Mouse (Mus musculus) megakaryocyte, adult 5-6 weeks (primary cell): Measurements from ENCODE around the gene Oas1c. TPM values are rescaled to one million over a fixed set of nuclear protein-coding genes. Genes with fewer than 3 reads are reported as not detected.
A peak's percentile ranks its signal among the peaks of the same experiment; 100 is the strongest.

ENCODE experiments used
- ATAC-seq: 2 replicates; pipeline ENCODE4 v1.8.0; 2016; ENCODE audit warnings: mild to moderate bottlenecking, inconsistent platforms; ENCODE audit not compliant: poor library complexity, severe bottlenecking
- total RNA-seq, 2 experiments: library from RNA; stranded (forward) in 1 of 2; stranded (reverse) in 1 of 2; fragments of 153-499, 151-499 nt in 1 of 2; fragments of 221-1000, 200-1000 nt in 1 of 2; gene quantifications; 2 replicates each; pipeline versions ENCODE4 v1.2.3 to v1.2.4; 2015 to 2017

Oas1c gene
- total RNA-seq, 2 experiments from 2014 or later, result 0.44 to 2.2 TPM

DNA sequence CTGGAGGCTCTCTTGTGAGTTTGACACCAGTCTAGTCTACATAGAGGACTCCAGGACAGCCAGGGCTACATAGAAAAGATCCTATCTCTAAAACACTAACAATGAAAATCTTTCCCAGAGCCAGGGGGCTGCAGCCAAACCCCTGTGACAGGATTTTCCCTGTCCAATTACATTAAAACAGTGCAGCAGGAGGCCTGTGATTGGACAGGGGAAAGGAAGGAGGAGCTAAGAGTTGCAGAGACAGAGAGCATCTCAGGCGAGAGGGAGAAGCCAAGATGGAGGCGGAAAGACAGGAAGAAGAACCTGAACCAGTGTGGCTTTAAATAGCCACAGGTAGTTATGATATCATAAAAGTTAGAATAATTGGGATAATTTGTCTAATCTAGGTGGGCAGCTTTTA is 29.9 kb downstream of the Oas1c start:
- no peak for ATAC-seq

DNA sequence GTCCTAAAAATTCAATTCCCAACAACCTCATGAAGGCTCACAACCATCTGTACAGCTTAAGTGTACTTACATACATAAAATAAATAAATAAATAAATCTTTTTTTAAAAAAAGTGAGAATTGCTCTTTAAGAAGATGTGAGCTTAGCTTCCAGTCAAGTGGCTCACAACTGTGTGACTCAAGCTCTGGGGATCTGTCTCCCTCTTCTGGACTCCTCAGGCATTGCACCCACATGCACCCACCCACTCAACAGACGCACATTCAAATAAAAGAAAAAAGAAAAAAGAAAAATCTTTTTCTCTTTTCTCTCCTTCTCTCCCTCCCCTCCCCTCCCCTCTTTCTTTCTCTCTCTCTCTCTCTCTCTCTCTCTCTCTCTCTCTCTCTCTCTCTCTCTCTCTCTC is 30.7 kb downstream of the Oas1c start:
- no peak for ATAC-seq

DNA sequence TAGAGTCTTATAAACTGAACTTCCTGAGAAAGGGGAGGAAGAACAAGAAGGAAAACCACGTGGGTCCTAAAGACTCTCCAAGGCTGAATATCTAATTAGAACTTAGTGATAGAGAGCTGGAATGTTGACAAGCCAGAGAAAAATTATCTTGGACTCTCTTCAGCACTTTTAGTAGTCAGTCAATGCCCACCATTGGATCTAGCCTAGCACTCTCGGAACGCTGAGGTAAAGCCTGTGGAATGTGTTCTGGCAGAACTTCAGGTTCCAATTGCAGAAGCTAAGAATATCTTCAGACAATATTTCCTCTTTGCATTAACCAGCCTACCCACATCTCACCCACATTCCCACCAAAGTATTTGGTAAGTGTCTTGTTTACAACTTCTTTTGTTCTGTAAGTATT is 32.4 kb downstream of the Oas1c start:
- no peak for ATAC-seq

DNA sequence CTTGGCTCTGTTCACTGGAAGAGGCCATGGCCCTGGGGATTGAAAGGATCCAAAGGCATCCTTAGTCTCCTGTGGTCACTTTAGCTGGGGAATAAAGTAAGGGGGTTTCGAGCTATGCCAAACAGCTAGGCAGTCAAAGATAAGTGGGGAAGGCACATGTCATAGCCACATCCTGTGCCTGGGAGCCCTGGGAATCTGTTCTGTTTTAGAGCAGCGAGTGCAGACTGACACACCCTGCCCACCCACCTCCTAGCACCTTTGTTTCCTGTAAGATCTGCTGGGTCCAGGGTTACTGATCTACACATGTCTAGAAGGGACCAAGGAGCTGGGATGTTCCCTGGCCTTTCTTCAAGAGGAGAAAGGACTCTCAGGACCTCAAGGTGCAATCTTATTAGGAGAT is 33.4 kb downstream of the Oas1c start:
- no peak for ATAC-seq

DNA sequence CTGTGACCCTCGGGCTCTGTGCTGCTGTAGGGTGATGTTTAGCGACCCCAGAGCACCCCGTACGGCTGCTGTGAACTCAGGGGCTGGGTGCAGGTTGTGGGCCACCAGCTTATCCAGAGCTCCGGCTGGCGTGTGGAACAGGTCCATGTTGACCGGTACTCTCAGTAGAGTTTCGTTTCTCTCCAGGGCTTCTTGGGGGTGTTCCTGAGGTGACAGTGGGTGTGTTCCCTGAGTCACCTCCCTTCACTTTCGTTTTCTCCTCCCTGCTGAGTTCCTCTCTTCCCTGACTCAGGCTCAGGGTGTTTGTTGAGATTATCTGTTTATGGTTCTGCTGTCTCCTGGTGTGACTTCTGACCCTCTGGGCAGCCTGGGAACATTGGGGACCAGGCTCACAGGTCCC is 34.8 kb downstream of the Oas1c start, which contains the start of gene Oas3:
Oas3 (minus strand) TSS at position 184 of the 400 bp plus-strand sequence.
- ATAC-seq, result peak; percentile 74

DNA sequence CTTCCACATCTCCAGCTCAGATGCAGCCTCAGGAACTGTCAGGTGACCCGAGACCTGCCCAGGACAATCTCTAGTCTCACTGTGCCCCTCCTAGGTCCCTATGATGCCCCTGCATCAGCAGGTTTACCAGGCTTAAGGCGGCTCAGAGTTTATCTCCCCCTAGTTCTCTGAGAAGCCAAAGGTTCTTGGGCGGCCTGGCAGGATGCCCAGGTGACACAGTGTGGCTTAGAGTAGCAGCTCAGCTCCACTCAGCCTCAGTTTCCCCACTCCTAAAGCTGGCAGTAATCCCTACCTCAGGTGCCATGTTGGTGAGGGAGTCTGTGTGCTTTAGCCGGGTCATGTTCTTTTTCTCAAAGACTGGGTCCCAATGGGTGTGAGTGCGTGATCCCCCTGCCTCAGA is 35.5 kb downstream of the Oas1c start:
- ATAC-seq, result no peak

DNA sequence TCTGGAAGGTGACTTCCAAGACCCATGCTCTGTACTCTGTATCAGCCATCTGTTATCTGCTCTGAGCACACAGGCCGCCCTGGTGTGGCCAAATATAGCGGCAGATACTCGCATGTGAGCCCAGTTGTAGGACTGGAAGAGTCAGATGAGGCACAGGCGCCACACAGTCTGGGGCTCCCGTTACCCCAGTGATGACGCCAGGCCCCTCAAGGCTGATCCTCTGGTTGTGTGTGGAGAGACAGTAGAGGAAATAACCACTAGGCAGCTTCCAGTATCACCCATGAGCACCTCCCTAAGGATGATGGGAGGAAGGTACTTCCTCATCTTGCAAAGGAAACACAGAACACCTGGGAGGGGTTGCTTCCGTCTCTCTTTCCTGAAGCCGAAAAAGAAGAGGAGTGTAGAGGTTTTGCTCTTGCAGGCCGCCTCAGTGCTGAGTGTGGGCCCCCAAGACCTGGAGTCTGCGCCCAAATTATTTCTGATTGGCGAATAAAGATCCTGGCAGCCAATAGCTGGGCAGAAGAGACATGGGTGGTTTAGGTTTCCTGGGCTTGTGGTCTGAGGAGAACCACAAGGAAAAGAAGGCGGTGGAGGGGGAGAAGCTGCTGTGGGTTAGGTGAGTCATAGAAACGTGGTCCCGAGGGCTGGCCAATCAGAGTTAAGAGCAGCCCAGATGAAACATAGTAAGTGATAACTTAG is 36.9 kb downstream of the Oas1c start:
- ATAC-seq, result peak; percentile 67

DNA sequence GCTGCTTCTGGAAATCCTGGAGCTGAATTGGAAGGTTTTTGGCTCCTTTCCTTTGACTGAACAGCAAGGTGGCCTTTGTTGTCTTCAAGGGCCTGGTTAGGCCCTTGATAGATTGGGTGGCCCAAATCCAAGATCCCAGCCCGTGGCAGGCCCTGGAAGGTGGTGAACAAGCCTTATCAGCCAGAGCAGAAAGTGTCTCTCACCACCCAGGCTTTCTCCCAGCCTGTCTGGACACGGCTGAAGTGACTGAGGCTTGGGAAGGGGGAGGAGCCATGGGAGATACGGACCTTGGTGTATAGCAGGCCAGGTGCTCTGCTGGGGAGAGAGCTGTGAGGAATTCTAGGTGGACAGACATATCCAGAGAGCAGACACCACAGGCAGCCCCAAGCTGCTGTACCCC is 42.9 kb downstream of the Oas1c start:
- ATAC-seq, result peak; percentile 40

DNA sequence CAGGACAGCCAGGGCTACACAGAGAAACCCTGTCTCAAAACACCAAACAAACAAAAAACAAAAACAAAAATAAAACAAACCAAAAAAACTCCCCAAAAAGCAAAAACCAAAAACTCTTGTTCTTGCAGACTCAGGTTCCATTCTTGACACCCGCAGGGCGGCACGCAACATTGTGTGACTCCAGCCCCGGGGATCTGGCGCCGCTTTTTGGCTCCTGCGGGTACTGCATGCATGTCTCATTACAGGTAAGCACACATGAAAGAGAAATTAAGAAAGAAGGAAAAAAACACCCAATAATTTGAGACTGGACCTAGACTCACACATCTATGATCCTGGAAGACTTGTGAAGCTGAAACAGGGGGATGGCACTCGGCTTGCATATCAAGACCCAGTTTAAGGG is 47.3 kb downstream of the Oas1c start:
- ATAC-seq, result no peak

DNA sequence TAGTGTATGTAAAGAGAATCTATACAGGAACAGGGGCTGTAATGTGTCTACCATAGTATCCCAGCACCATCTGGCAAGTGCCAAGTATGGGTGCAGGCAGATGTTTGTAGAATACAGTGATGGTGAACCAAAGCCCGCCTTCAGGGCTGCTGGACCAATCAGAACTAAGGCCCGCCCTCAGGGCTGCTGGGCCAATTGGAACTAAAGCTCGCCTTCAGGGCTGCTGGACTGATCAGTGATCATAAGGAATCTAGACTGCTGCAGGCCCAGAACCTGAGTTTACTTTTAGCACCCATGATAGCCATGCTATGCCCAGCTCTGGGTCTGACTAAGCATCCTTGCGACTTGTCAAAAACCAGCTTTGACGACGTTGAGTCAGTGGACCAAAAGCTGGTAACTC is 50.4 kb downstream of the Oas1c start:
- ATAC-seq, result no peak

DNA sequence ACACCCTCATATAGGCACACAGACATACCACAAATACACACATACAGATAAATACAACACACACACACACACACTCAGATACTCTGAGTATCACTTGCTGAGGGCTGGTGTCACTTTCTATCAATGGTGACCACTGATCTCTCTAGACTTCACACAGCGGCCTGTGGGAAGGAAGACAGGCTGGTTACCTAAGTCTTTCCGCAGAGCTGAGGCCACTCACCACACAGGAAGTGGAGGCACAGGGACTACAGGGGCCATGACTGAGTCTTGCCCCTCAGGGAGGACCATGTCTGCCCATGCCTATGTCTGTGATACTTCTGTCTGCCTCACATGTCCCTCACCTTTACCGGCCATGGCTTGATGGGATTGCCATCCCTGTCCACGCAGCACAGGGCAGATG is 58.1 kb downstream of the Oas1c start:
- ATAC-seq, result peak; percentile 66

DNA sequence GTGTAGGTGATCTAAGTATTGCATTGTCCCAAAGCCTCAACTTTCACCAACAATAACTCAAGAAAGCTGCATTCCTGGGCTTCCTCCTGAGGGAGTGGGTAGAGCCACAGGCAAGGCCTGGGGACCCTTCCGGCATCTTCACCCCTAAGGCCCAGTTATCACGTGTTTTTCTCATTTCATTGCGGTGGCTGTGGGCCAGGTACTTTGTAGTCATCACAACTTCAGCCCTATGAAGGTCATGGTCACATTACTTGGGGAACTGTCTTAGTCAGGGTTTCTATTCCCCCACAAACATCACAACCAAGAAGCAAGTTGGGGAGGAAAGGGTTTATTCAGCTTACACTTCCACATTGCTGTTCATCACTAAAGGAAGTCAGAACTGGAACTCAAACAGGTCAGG is 59.5 kb downstream of the Oas1c start:
- no peak for ATAC-seq

DNA sequence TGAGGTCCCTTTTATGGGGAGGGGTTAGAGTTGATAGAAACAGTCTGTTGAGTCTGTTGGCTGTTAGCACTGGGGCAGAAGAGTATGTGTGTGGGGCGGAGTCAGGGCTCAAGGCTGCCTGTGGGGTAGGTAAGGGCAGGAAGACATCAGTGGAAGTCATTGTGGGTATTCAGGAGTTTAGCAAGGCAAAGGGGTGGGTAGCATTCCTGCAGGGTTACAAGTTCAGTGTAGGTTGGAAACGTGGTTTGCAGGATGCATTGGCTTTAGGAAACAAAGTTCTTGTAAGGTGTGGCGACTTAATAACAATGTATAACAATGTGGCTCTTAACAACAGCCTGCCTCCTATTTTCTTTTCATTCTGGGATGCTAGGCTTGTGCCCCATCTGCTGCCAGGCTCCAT is 61.1 kb downstream of the Oas1c start:
- ATAC-seq, result no peak

Other genes with a start within 250 kb of the Oas1c start
- 37.6 and 38.3 TPM in 2 replicates for gene Tpcn1, start 223.8 kb downstream of the Oas1c start, total RNA-seq (2015)
- gene Tpcn1, start 223.8 kb downstream of the Oas1c start, total RNA-seq (2017), result 15.8 and 18.2 TPM in 2 replicates
- gene Iqcd, start 223.5 kb downstream of the Oas1c start, total RNA-seq (2015), result 0.18 and 0.98 TPM in 2 replicates
- 0.11 and 0.45 TPM in 2 replicates for gene Iqcd, start 223.5 kb downstream of the Oas1c start, total RNA-seq (2017)
- gene Rita1, start 199.9 kb downstream of the Oas1c start, total RNA-seq (2015), result 1.5 and 3.0 TPM in 2 replicates
- 2.2 and 3.2 TPM in 2 replicates for gene Rita1, start 199.9 kb downstream of the Oas1c start, total RNA-seq (2017)
- 7.7 and 7.9 TPM in 2 replicates for gene Ddx54, start 199.8 kb downstream of the Oas1c start, total RNA-seq (2015)
- gene Ddx54, start 199.8 kb downstream of the Oas1c start, total RNA-seq (2017), result 21.3 and 22.6 TPM in 2 replicates
- gene Cfap73, start 178.3 kb downstream of the Oas1c start, total RNA-seq (2015), result not detected in 2 replicates
- not detected in 2 replicates for gene Cfap73, start 178.3 kb downstream of the Oas1c start, total RNA-seq (2017)
- gene Rasal1, start 163.7 kb downstream of the Oas1c start, total RNA-seq (2015), result 0.05 TPM in 1 of 2 replicates, not detected in the other
- gene Rasal1, start 163.7 kb downstream of the Oas1c start, total RNA-seq (2017), result not detected in 2 replicates
- gene Dtx1, start 100.6 kb downstream of the Oas1c start, total RNA-seq (2015), result 0.30 and 0.40 TPM in 2 replicates
- not detected in 2 replicates for gene Dtx1, start 100.6 kb downstream of the Oas1c start, total RNA-seq (2017)
- 13.0 and 13.2 TPM in 2 replicates for gene Oas2, start 62.7 kb downstream of the Oas1c start, total RNA-seq (2015)
- 3.9 and 7.5 TPM in 2 replicates for gene Oas2, start 62.7 kb downstream of the Oas1c start, total RNA-seq (2017)
- gene Oas3, start 34.9 kb downstream of the Oas1c start, total RNA-seq (2015), result 20.8 and 22.8 TPM in 2 replicates
- 11.1 and 11.7 TPM in 2 replicates for gene Oas3, start 34.9 kb downstream of the Oas1c start, total RNA-seq (2017)
- gene Oas1e, start 17.0 kb downstream of the Oas1c start, total RNA-seq (2015), result 0.39 TPM in 1 of 2 replicates, not detected in the other
- gene Oas1e, start 17.0 kb downstream of the Oas1c start, total RNA-seq (2017), result not detected in 2 replicates
- gene Oas1f, start 34.9 kb upstream of the Oas1c start, total RNA-seq (2015), result not detected in 2 replicates
- gene Oas1f, start 34.9 kb upstream of the Oas1c start, total RNA-seq (2017), result not detected in 2 replicates
- not detected in 2 replicates for gene Oas1h, start 48.9 kb upstream of the Oas1c start, total RNA-seq (2015)
- not detected in 2 replicates for gene Oas1h, start 48.9 kb upstream of the Oas1c start, total RNA-seq (2017)
- gene Oas1g, start 75.1 kb upstream of the Oas1c start, total RNA-seq (2015), result 1.9 and 3.1 TPM in 2 replicates
- 1.9 and 2.8 TPM in 2 replicates for gene Oas1g, start 75.1 kb upstream of the Oas1c start, total RNA-seq (2017)
- 24.4 and 25.5 TPM in 2 replicates for gene Oas1a, start 95.0 kb upstream of the Oas1c start, total RNA-seq (2015)
- gene Oas1a, start 95.0 kb upstream of the Oas1c start, total RNA-seq (2017), result 24.2 and 29.8 TPM in 2 replicates
- gene Oas1d, start 102.0 kb upstream of the Oas1c start, total RNA-seq (2015), result not detected in 2 replicates
- not detected in 2 replicates for gene Oas1d, start 102.0 kb upstream of the Oas1c start, total RNA-seq (2017)
- 0.18 TPM in 1 of 2 replicates, not detected in the other for gene Rph3a, start 197.6 kb upstream of the Oas1c start, total RNA-seq (2015)
- not detected in 2 replicates for gene Rph3a, start 197.6 kb upstream of the Oas1c start, total RNA-seq (2017)